Mouse (Mus musculus) bone marrow macrophage, adult 2 months (primary cell): ENCODE data around the gene 2210016L21Rik. TPM values are rescaled to one million over a fixed set of nuclear protein-coding genes. Genes with fewer than 3 reads are reported as not detected.

Experiments
- H3K27ac ChIP-seq: 2 replicates; pipeline ENCODE4 v1.5.1; 2012; ENCODE audit warnings: low read depth, low read length; ENCODE audit not compliant: insufficient read depth
- H3K4me1 ChIP-seq: 2 replicates; pipeline ENCODE4 v1.6.1; 2012; ENCODE audit warnings: low read length; ENCODE audit not compliant: control insufficient read depth, insufficient read depth
- H3K4me3 ChIP-seq: 2 replicates; pipeline ENCODE4 v1.5.1; 2012; ENCODE audit warnings: mild to moderate bottlenecking, low read length, moderate library complexity; ENCODE audit not compliant: insufficient read depth
- CTCF ChIP-seq: IDR thresholded peaks from 2 replicates; pipeline ENCODE4 v1.5.1; 2012; ENCODE audit warnings: low read depth, mild to moderate bottlenecking, low read length, moderate library complexity
- POLR2A ChIP-seq: IDR thresholded peaks from 2 replicates; pipeline ENCODE4 v1.6.1; 2012; ENCODE audit warnings: mild to moderate bottlenecking, low read depth, low read length, borderline replicate concordance
- polyA plus RNA-seq: library from polyadenylated mRNA; stranded (reverse); fragments of >200 nt; gene quantifications from 2 replicates; pipeline ENCODE4 v1.2.4, GENCODE M21; 2012; ENCODE audit not compliant: missing spikeins, insufficient read depth, insufficient read length

2210016L21Rik gene
- 24.1 and 30.3 TPM in 2 replicates for polyA plus RNA-seq

GRCm38 (mm10) chr5:114942074-114942765, at the start of gene 2210016L21Rik:
TSS of gene 2210016L21Rik (plus strand) at chr5:114942158.
- TF ChIP-seq CTCF, result no peak
- no peak; the same call in 1 of the 2 replicates for TF ChIP-seq POLR2A
- H3K4me1 ChIP-seq, result peaks cover 5% of the 10 kb centered on the region; the same call in 1 of the 2 replicates
- peak within 1 kb of the TSS; percentile 75 for H3K4me3 ChIP-seq
- peak within 1 kb of the TSS; percentile 41 for H3K27ac ChIP-seq

- Histone ChIP-seq H3K4me1 (no peaks in the 10 kb centered on the region), H3K4me3 (no peak overlapping the region), H3K27ac (no peak overlapping the region)
- TF ChIP-seq CTCF (no peak), POLR2A (no peak)
Measured at GRCm38 (mm10) chr5:114895542-114895941, 46.4 kb upstream of the 2210016L21Rik start.

- Histone ChIP-seq H3K4me1 (no peaks in the 10 kb centered on the region), H3K4me3 (peak within 1 kb of the TSS; percentile 54), H3K27ac (no peak within 1 kb of the TSS)
- TF ChIP-seq POLR2A (no peak), CTCF (no peak)
Measured at GRCm38 (mm10) chr5:114896688-114897373, 45.1 kb upstream of the 2210016L21Rik start, which contains the start of gene Oasl2. TSS of gene Oasl2 (plus strand) at chr5:114896936.

- Histone ChIP-seq H3K4me1 (no peaks in the 10 kb centered on the region), H3K4me3 (peak overlapping the region; percentile 54), H3K27ac (no peak overlapping the region)
- TF ChIP-seq POLR2A (no peak), CTCF (no peak)
Measured at GRCm38 (mm10) chr5:114897374-114897793, 44.6 kb upstream of the 2210016L21Rik start.

GRCm38 (mm10) chr5:114898857-114899256, 43.1 kb upstream of the 2210016L21Rik start:
- Histone ChIP-seq H3K27ac (no peak overlapping the region), H3K4me1 (no peaks in the 10 kb centered on the region), H3K4me3 (no peak overlapping the region)
- TF ChIP-seq POLR2A (no peak), CTCF (no peak)

GRCm38 (mm10) chr5:114902413-114902812, 39.5 kb upstream of the 2210016L21Rik start:
- H3K27ac ChIP-seq, result no peak overlapping the region
- TF ChIP-seq POLR2A (no peak), CTCF (peak; percentile 60)
- no peaks in the 10 kb centered on the region for H3K4me1 ChIP-seq
- H3K4me3 ChIP-seq, result no peak overlapping the region

GRCm38 (mm10) chr5:114908598-114909305, 33.2 kb upstream of the 2210016L21Rik start:
- Histone ChIP-seq H3K4me3 (no peak overlapping the region), H3K4me1 (peaks cover 4% of the 10 kb centered on the region), H3K27ac (no peak overlapping the region)
- TF ChIP-seq POLR2A (no peak), CTCF (no peak)

- TF ChIP-seq POLR2A (no peak), CTCF (no peak)
- Histone ChIP-seq H3K4me1 (peaks cover 23% of the 10 kb centered on the region), H3K4me3 (no peak overlapping the region), H3K27ac (no peak overlapping the region)
Measured at GRCm38 (mm10) chr5:114913686-114914085, 28.3 kb upstream of the 2210016L21Rik start.

- H3K4me1 ChIP-seq, result peaks cover 23% of the 10 kb centered on the region
- no peak overlapping the region for H3K4me3 ChIP-seq
- no peak overlapping the region for H3K27ac ChIP-seq
- TF ChIP-seq CTCF (no peak), POLR2A (no peak)
Measured at GRCm38 (mm10) chr5:114914855-114915254, 27.1 kb upstream of the 2210016L21Rik start.

- Histone ChIP-seq H3K4me3 (no peak overlapping the region), H3K27ac (no peak overlapping the region), H3K4me1 (peaks cover 25% of the 10 kb centered on the region)
- TF ChIP-seq POLR2A (no peak), CTCF (no peak)
Measured at GRCm38 (mm10) chr5:114915854-114916253, 26.1 kb upstream of the 2210016L21Rik start.
